Mouse (Mus musculus) adrenal gland, postnatal 14 days (tissue): ENCODE measurements around the gene Rnf185. TPM values are rescaled to one million over a fixed set of nuclear protein-coding genes. Genes with fewer than 3 reads are reported as not detected.

Experiments
- DNase-seq: peaks from one replicate; pipeline ENCODE4 v3.0.0; 2021; ENCODE audit warnings: mixed read lengths
- total RNA-seq: library from RNA; stranded (reverse); gene quantifications from 2 replicates; pipeline ENCODE4 v1.2.3, GENCODE M21; 2021

Gene Rnf185
- total RNA-seq, 1 experiment from 2014 or later, result 28.9 TPM

GRCm38 (mm10) chr11:3444875-3445274, 7.3 kb downstream of the Rnf185 start:
- no peak for DNase-seq

GRCm38 (mm10) chr11:3443091-3443490, 9.1 kb downstream of the Rnf185 start:
- no peak for DNase-seq

GRCm38 (mm10) chr11:3442677-3443076, 9.5 kb downstream of the Rnf185 start:
- DNase-seq, result no peak

- peak; percentile 41 for DNase-seq
Measured at GRCm38 (mm10) chr11:3441696-3442443, 10.3 kb downstream of the Rnf185 start.

GRCm38 (mm10) chr11:3437621-3438020, 14.5 kb downstream of the Rnf185 start:
- no peak for DNase-seq

- no peak for DNase-seq
Measured at GRCm38 (mm10) chr11:3433809-3434208, 18.4 kb downstream of the Rnf185 start.

GRCm38 (mm10) chr11:3431976-3432603, 20.1 kb downstream of the Rnf185 start:
- peak; percentile 58 for DNase-seq

- no peak for DNase-seq
Measured at GRCm38 (mm10) chr11:3431515-3431914, 20.6 kb downstream of the Rnf185 start.

GRCm38 (mm10) chr11:3428632-3429031, 23.5 kb downstream of the Rnf185 start:
- DNase-seq, result no peak

GRCm38 (mm10) chr11:3427697-3428230, 24.4 kb downstream of the Rnf185 start:
- DNase-seq, result no peak

- DNase-seq, result peak; percentile 47
Measured at GRCm38 (mm10) chr11:3422242-3422641, 29.9 kb downstream of the Rnf185 start.

GRCm38 (mm10) chr11:3418741-3419140, 33.4 kb downstream of the Rnf185 start:
- DNase-seq, result no peak

- no peak for DNase-seq
Measured at GRCm38 (mm10) chr11:3417795-3418194, 34.4 kb downstream of the Rnf185 start.

GRCm38 (mm10) chr11:3416399-3416798, 35.8 kb downstream of the Rnf185 start:
- no peak for DNase-seq

- DNase-seq, result no peak
Measured at GRCm38 (mm10) chr11:3412111-3412510, 40.1 kb downstream of the Rnf185 start.

GRCm38 (mm10) chr11:3408997-3409732, 43.0 kb downstream of the Rnf185 start, which contains the start of gene Limk2:
TSS of gene Limk2 (minus strand) at chr11:3409189.
- peak; percentile 97 for DNase-seq

- peak; percentile 37 for DNase-seq
Measured at GRCm38 (mm10) chr11:3408131-3408996, 43.8 kb downstream of the Rnf185 start.

GRCm38 (mm10) chr11:3404287-3405047, 47.7 kb downstream of the Rnf185 start:
- DNase-seq, result no peak

- DNase-seq, result no peak
Measured at GRCm38 (mm10) chr11:3403024-3403423, 49.1 kb downstream of the Rnf185 start.

- no peak for DNase-seq
Measured at GRCm38 (mm10) chr11:3398318-3398717, 53.8 kb downstream of the Rnf185 start.

GRCm38 (mm10) chr11:3396562-3396961, 55.6 kb downstream of the Rnf185 start:
- no peak for DNase-seq
